Mouse (Mus musculus) urinary bladder, postnatal 10 days (tissue): ENCODE measurements around the gene Ugt1a6a.
A peak's percentile ranks its signal among the peaks of the same experiment; 100 is the strongest.

Source experiments
- DNase-seq: peaks from one replicate; pipeline ENCODE4 v3.0.0; 2022; ENCODE audit warnings: low spot score

Ugt1a6a gene

GRCm38 (mm10) chr1:88250023-88250422, 115.4 kb downstream of the Ugt1a6a start:
- no peak for DNase-seq

- no peak for DNase-seq
These were observed 118.5 kb downstream of the Ugt1a6a start for GRCm38 (mm10) chr1:88253106-88253505.

- DNase-seq = no peak
These were observed 118.9 kb downstream of the Ugt1a6a start for GRCm38 (mm10) chr1:88253540-88253939.

GRCm38 (mm10) chr1:88254793-88255465, 120.3 kb downstream of the Ugt1a6a start:
- DNase-seq = no peak

GRCm38 (mm10) chr1:88255466-88255857, 120.9 kb downstream of the Ugt1a6a start:
- DNase-seq = no peak

- DNase-seq = no peak
These were observed 121.6 kb downstream of the Ugt1a6a start for GRCm38 (mm10) chr1:88255989-88256754.

- no peak for DNase-seq
These were observed 122.5 kb downstream of the Ugt1a6a start for GRCm38 (mm10) chr1:88256886-88257663.

- peak; percentile 43 for DNase-seq
These were observed 123.1 kb downstream of the Ugt1a6a start for GRCm38 (mm10) chr1:88257681-88258080.

- no peak for DNase-seq
These were observed 123.8 kb downstream of the Ugt1a6a start for GRCm38 (mm10) chr1:88258361-88258760.

- peak; percentile 47 for DNase-seq
These were observed 124.5 kb downstream of the Ugt1a6a start for GRCm38 (mm10) chr1:88258881-88259642.

GRCm38 (mm10) chr1:88259643-88260024, 125.0 kb downstream of the Ugt1a6a start:
- peak; percentile 51 for DNase-seq

- peak; percentile 65 for DNase-seq
These were observed 125.5 kb downstream of the Ugt1a6a start for GRCm38 (mm10) chr1:88260114-88260513.

GRCm38 (mm10) chr1:88260604-88261377, 126.2 kb downstream of the Ugt1a6a start:
- no peak for DNase-seq

- DNase-seq = no peak
These were observed 127.1 kb downstream of the Ugt1a6a start for GRCm38 (mm10) chr1:88261706-88262105.

- peak; percentile 98 for DNase-seq
These were observed 127.6 kb downstream of the Ugt1a6a start for GRCm38 (mm10) chr1:88262255-88262654.

- DNase-seq = no peak
These were observed 128.4 kb downstream of the Ugt1a6a start for GRCm38 (mm10) chr1:88262961-88263360.

GRCm38 (mm10) chr1:88263778-88264177, 129.2 kb downstream of the Ugt1a6a start:
- DNase-seq = no peak

GRCm38 (mm10) chr1:88264237-88264868, 129.7 kb downstream of the Ugt1a6a start:
- no peak for DNase-seq

- no peak for DNase-seq
These were observed 130.2 kb downstream of the Ugt1a6a start for GRCm38 (mm10) chr1:88264869-88265240.

GRCm38 (mm10) chr1:88266123-88266522, 131.5 kb downstream of the Ugt1a6a start:
- DNase-seq = no peak

GRCm38 (mm10) chr1:88267489-88267888, 132.9 kb downstream of the Ugt1a6a start:
- no peak for DNase-seq
